Mouse (Mus musculus) CH12.LX (cell line): ENCODE results near the gene Rcvrn. TPM values are rescaled to one million over a fixed set of nuclear protein-coding genes. Genes with fewer than 3 reads are reported as not detected.

Experiments
- DNase-seq: peaks from one replicate; pipeline ENCODE4 v3.0.0-alpha.2; 2013; ENCODE audit errors: extremely low read depth
- H3K27ac ChIP-seq: 2 replicates; pipeline ENCODE4 v1.5.1; 2012; ENCODE audit warnings: low read depth, mild to moderate bottlenecking, control low read depth, moderate library complexity; ENCODE audit not compliant: insufficient read depth
- H3K27me3 ChIP-seq: replicated peaks from 2 replicates; pipeline ENCODE3; 2012; ENCODE audit warnings: inconsistent platforms
- H3K36me3 ChIP-seq, 2 experiments: replicated peaks in 1 of 2; 2 replicates each; pipeline versions ENCODE3 to v1.6.1; 2012; ENCODE audit warnings: inconsistent platforms in 1 of 2, low read length in 1 of 2, mild to moderate bottlenecking in 1 of 2, mixed read lengths in 1 of 2, moderate library complexity in 1 of 2; ENCODE audit not compliant: control insufficient read depth in 1 of 2, insufficient read depth in 1 of 2
- H3K4me1 ChIP-seq, 2 experiments: 2 replicates each; pipeline ENCODE4 v1.6.1; 2012; ENCODE audit warnings: inconsistent platforms in 1 of 2, moderate library complexity in 1 of 2; ENCODE audit not compliant: insufficient read depth in 2 of 2, control insufficient read depth in 1 of 2
- H3K4me2 ChIP-seq: 2 replicates; pipeline ENCODE4 v1.6.1; 2012; ENCODE audit warnings: low read depth, mild to moderate bottlenecking, control low read depth; ENCODE audit not compliant: poor library complexity, insufficient read depth, severe bottlenecking
- H3K4me3 ChIP-seq, 3 experiments: fragments of 150-350 bp in 1 of 3; sonication (generic) in 1 of 3; replicated peaks in 1 of 3; 2 replicates each; pipeline versions ENCODE3 to v1.5.1; 2011 to 2012; ENCODE audit warnings: low read depth in 2 of 3, low read length in 2 of 3, mild to moderate bottlenecking in 2 of 3, moderate library complexity in 2 of 3, control low read depth in 1 of 3, improper control_type of control experiment in 1 of 3, inconsistent platforms in 1 of 3, mixed read lengths in 1 of 3; ENCODE audit not compliant: poor library complexity in 1 of 3
- H3K79me2 ChIP-seq: replicated peaks from 2 replicates; pipeline ENCODE4 v1.6.1; 2012; ENCODE audit warnings: mild to moderate bottlenecking, moderate library complexity; ENCODE audit not compliant: control insufficient read depth, poor library complexity, insufficient read depth, severe bottlenecking; ENCODE audit errors: extremely low read depth
- H3K9ac ChIP-seq: 2 replicates; pipeline ENCODE4 v1.6.1; 2012; ENCODE audit warnings: low read depth, mild to moderate bottlenecking, control low read depth, moderate library complexity; ENCODE audit not compliant: insufficient read depth
- H3K9me3 ChIP-seq: replicated peaks from 2 replicates; pipeline ENCODE3; 2012; ENCODE audit warnings: low read length, inconsistent platforms, mixed read lengths
- CHD1 ChIP-seq: IDR thresholded peaks from 2 replicates; pipeline ENCODE4 v1.6.1; 2012; ENCODE audit warnings: low read depth, low read length, improper control_type of control experiment, inconsistent platforms
- CTCF ChIP-seq, 2 experiments: IDR thresholded peaks in 1 of 2; conservative IDR thresholded peaks in 1 of 2; 2 replicates each; pipeline ENCODE4 v1.5.1; 2011 to 2012; ENCODE audit warnings: low read depth in 2 of 2, low read length in 2 of 2, improper control_type of control experiment in 1 of 2, inconsistent platforms in 1 of 2, mild to moderate bottlenecking in 1 of 2, moderate library complexity in 1 of 2
- E2F4 ChIP-seq: IDR thresholded peaks from 2 replicates; pipeline ENCODE4 v1.6.1; 2011; ENCODE audit warnings: low read depth, low read length, improper control_type of control experiment; ENCODE audit not compliant: insufficient replicate concordance
- ELF1 ChIP-seq: IDR thresholded peaks from 2 replicates; pipeline ENCODE4 v1.6.1; 2014; ENCODE audit warnings: low read depth, mild to moderate bottlenecking, inconsistent platforms, low read length, improper control_type of control experiment
- ETS1 ChIP-seq: conservative IDR thresholded peaks from 2 replicates; pipeline ENCODE4 v1.6.1; 2012; ENCODE audit warnings: low read depth, mild to moderate bottlenecking, inconsistent platforms, low read length, improper control_type of control experiment, moderate library complexity
- GABPA ChIP-seq: IDR thresholded peaks from 2 replicates; pipeline ENCODE4 v1.6.1; 2012; ENCODE audit warnings: low read depth, low read length, improper control_type of control experiment, inconsistent platforms; ENCODE audit not compliant: insufficient replicate concordance
- IRF4 ChIP-seq: IDR thresholded peaks from 2 replicates; pipeline ENCODE4 v1.6.1; 2014; ENCODE audit warnings: low read depth, mild to moderate bottlenecking, inconsistent platforms, low read length, improper control_type of control experiment
- JUN ChIP-seq: IDR thresholded peaks from 2 replicates; pipeline ENCODE4 v1.6.1; 2011; ENCODE audit warnings: low read depth, mild to moderate bottlenecking, low read length, improper control_type of control experiment, moderate library complexity; ENCODE audit not compliant: insufficient read depth
- JUND ChIP-seq: conservative IDR thresholded peaks from 2 replicates; pipeline ENCODE4 v1.6.1; 2011; ENCODE audit warnings: low read depth, low read length, improper control_type of control experiment
- MAFK ChIP-seq: IDR thresholded peaks from 2 replicates; pipeline ENCODE4 v1.6.1; 2011; ENCODE audit warnings: low read length, improper control_type of control experiment; ENCODE audit not compliant: insufficient replicate concordance
- MAX ChIP-seq: IDR thresholded peaks from 2 replicates; pipeline ENCODE4 v1.6.1; 2011; ENCODE audit warnings: low read length, improper control_type of control experiment
- MAZ ChIP-seq: IDR thresholded peaks from 2 replicates; pipeline ENCODE4 v1.6.1; 2012; ENCODE audit warnings: low read depth, mild to moderate bottlenecking, inconsistent platforms, low read length, improper control_type of control experiment, moderate library complexity
- MXI1 ChIP-seq: IDR thresholded peaks from 2 replicates; pipeline ENCODE4 v1.6.1; 2011; ENCODE audit warnings: mild to moderate bottlenecking, low read depth, low read length, improper control_type of control experiment
- MYC ChIP-seq: IDR thresholded peaks from 2 replicates; pipeline ENCODE4 v1.6.1; 2011; ENCODE audit warnings: low read depth, mild to moderate bottlenecking, improper control_type of control experiment, low read length
- NRF1 ChIP-seq: IDR thresholded peaks from 2 replicates; pipeline ENCODE4 v1.6.1; 2014; ENCODE audit warnings: low read depth, mild to moderate bottlenecking, inconsistent platforms, low read length, improper control_type of control experiment, moderate library complexity
- PAX5 ChIP-seq: IDR thresholded peaks from 2 replicates; pipeline ENCODE4 v1.6.1; 2012; ENCODE audit warnings: low read length, inconsistent platforms, mixed read lengths
- POLR2A ChIP-seq: IDR thresholded peaks from 2 replicates; pipeline ENCODE4 v1.6.1; 2011; ENCODE audit warnings: low read depth, mild to moderate bottlenecking, improper control_type of control experiment, low read length
- RAD21 ChIP-seq: IDR thresholded peaks from 2 replicates; pipeline ENCODE4 v1.6.1; 2011; ENCODE audit warnings: low read depth, mild to moderate bottlenecking, low read length, improper control_type of control experiment, moderate library complexity
- SMC3 ChIP-seq: IDR thresholded peaks from 2 replicates; pipeline ENCODE4 v1.6.1; 2011; ENCODE audit warnings: low read depth, low read length, improper control_type of control experiment
- TCF12 ChIP-seq: IDR thresholded peaks from 2 replicates; pipeline ENCODE4 v1.6.1; 2014; ENCODE audit warnings: low read depth, mild to moderate bottlenecking, inconsistent platforms, low read length, improper control_type of control experiment
- UBTF ChIP-seq: IDR thresholded peaks from 2 replicates; pipeline ENCODE4 v1.6.1; 2012; ENCODE audit warnings: low read depth, mild to moderate bottlenecking, inconsistent platforms, low read length, improper control_type of control experiment, moderate library complexity
- ZC3H11A ChIP-seq: IDR thresholded peaks from 2 replicates; pipeline ENCODE4 v1.6.1; 2012; ENCODE audit warnings: low read depth, mild to moderate bottlenecking, inconsistent platforms, low read length, improper control_type of control experiment
- ZMIZ1 ChIP-seq: IDR thresholded peaks from 2 replicates; pipeline ENCODE4 v1.6.1; 2012; ENCODE audit warnings: low read depth, mild to moderate bottlenecking, inconsistent platforms, low read length, improper control_type of control experiment
- dilution Hi-C: fragments of 300-500 bp; cut with MboI; formaldehyde crosslinking; loops from 2 replicates; pipeline ENCODE4 v1.14.3; 2020; ENCODE audit warnings: low sequenced_read_pairs; ENCODE audit not compliant: extremely low pct_unique_long_range_greater_than_20kb, extremely low pct_ligation_motif_present
- in situ Hi-C: fragments of 300-500 bp; cut with MboI; formaldehyde crosslinking; loops from 3 replicates; pipeline ENCODE4 v1.14.3; 2019; ENCODE audit warnings: low sequenced_read_pairs, low pct_ligation_motif_present, low pct_unique_long_range_greater_than_20kb, mixed read lengths
- polyA plus RNA-seq: library from polyadenylated mRNA; unstranded; fragments of >175 nt; gene quantifications from 2 replicates; pipeline ENCODE4 v1.2.1, GENCODE M21; 2012; ENCODE audit warnings: low read depth; ENCODE audit not compliant: insufficient read length
- total RNA-seq, 2 experiments: library from RNA; depleted of rRNA; stranded (reverse); fragments of 300-350 nt in 1 of 2; fragments of >200 nt in 1 of 2; gene quantifications; 2 replicates each; pipeline ENCODE4 v1.2.3; 2012 to 2014

Rcvrn gene
- total and polyA plus RNA-seq, 3 experiments: not detected

GRCm38 (mm10) chr11:67679300-67679699 is 15.8 kb upstream of the Rcvrn start:
- no peak overlapping the region for H3K4me2 ChIP-seq
- no peak overlapping the region for H3K27ac ChIP-seq
- no peak overlapping the region for H3K4me3 ChIP-seq
- in situ Hi-C loops (no loop called here), dilution Hi-C loops (no loop called here)
- no peaks in the 10 kb centered on the region for H3K27me3 ChIP-seq
- no peak for DNase-seq
- no peaks in the 10 kb centered on the region for H3K79me2 ChIP-seq
- peaks cover 0 to 67% of the 10 kb centered on the region in 2 experiments for H3K36me3 ChIP-seq
- TF ChIP-seq RAD21 (no peak), MAFK (no peak), GABPA (no peak), JUND (no peak), MAX (no peak), MAZ (no peak), SMC3 (no peak), POLR2A (no peak), MYC (no peak), PAX5 (no peak), ELF1 (no peak), MXI1 (no peak), JUN (no peak), IRF4 (no peak), ETS1 (no peak), TCF12 (no peak), E2F4 (no peak), CHD1 (no peak), ZMIZ1 (no peak)
- TF ChIP-seq, all 38 proteins: peak for 0
- Histone ChIP-seq H3K9me3 (no peaks in the 10 kb centered on the region), H3K9ac (no peak overlapping the region), H3K4me1 (peaks cover 10 to 31% of the 10 kb centered on the region in 2 experiments)

DNA sequence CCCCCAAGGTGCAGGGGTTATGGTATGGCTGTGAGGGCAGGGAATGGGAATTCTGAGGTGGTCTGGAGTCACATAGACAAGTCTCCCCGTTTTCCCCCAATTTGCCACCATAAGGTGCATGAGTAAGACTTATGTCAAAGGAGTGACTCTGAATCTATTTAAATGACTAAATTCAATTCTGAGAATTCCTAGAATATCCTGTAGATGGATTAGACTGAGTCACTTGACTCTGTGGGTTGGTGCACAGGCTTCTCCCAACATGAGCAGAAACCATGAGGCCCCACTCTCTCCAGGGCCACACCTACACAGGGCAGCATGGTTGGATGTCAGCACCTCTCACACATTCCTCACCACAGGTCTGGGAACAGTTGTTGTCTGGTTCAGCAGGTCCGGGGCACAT is 15.2 kb upstream of the Rcvrn start:
- Histone ChIP-seq H3K9ac (no peak overlapping the region), H3K27me3 (no peaks in the 10 kb centered on the region), H3K79me2 (no peaks in the 10 kb centered on the region), H3K27ac (no peak overlapping the region), H3K36me3 (peaks cover 0 to 70% of the 10 kb centered on the region in 2 experiments), H3K4me1 (peaks cover 10 to 31% of the 10 kb centered on the region in 2 experiments), H3K4me2 (no peak overlapping the region), H3K4me3 (no peak overlapping the region), H3K9me3 (no peaks in the 10 kb centered on the region)
- no peak for DNase-seq
- TF ChIP-seq MYC: no peak
- TF ChIP-seq UBTF: no peak
- TF ChIP-seq SMC3: no peak
- TF ChIP-seq CTCF (conservative IDR thresholded peaks at IDR 0.05 in 1 of 2, IDR thresholded peaks at IDR 0.05 in 1 of 2; ENCODE audit: low read depth in 2 of 2, low read length in 2 of 2): no peak
- no peak for TF ChIP-seq JUN
- no peak for TF ChIP-seq ZC3H11A
- TF ChIP-seq MAFK: no peak
- no peak for TF ChIP-seq CHD1
- TF ChIP-seq TCF12: no peak
- no peak for TF ChIP-seq NRF1
- TF ChIP-seq MAZ: no peak
- dilution Hi-C loops: no loop called here
- in situ Hi-C loops: no loop called here
